Mouse (Mus musculus) heart, postnatal 36 days (tissue): ENCODE results near the gene Ticam1. TPM values are rescaled to one million over a fixed set of nuclear protein-coding genes. Genes with fewer than 3 reads are reported as not detected.
"Not testable (repeated sequence)": the region's sequence is repeated elsewhere in the genome, so short reads cannot be mapped to it uniquely, and the experiment has no call there.

Source experiments
- DNase-seq, 2 experiments: peaks; one replicate each; pipeline ENCODE4 v3.0.0; 2021 to 2022
- intact Hi-C: fragments of 180-260 bp; cut with DNase I; formaldehyde crosslinking; loops from one replicate; pipeline ENCODE4 v1.15.1; 2025
- total RNA-seq, 2 experiments: library from RNA; stranded (reverse); gene quantifications; 2 replicates each; pipeline ENCODE4 v1.2.3; 2021

Gene Ticam1
- total RNA-seq, 2 experiments from 2014 or later: 8.7 to 8.8 TPM

GRCm38 (mm10) chr17:56269153-56269630, 7.4 kb downstream of the Ticam1 start:
- intact Hi-C loops: no loop called here
- DNase-seq: peak in 1 of 2 experiments; percentile 58

DNA sequence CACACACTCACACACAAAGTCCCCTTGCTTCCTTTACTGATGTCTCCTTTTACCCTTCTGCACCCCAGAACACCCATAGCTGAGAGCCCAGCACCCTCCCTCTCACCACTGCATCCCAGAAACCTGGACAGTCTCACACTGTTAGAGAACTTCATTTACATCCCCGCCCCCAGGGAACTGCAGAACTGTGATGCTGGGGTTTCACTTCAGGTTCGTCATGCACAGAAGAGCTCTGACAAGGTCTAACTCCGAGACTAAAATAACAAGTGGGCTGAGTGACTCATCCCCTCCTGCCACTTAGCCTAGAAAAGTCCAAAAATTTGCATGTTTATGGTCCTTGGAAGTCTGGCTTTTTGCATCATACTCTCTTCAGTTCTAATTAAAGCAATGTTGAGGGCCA, 10.3 kb downstream of the Ticam1 start:
- intact Hi-C loops: no loop called here
- no peak for DNase-seq

DNA sequence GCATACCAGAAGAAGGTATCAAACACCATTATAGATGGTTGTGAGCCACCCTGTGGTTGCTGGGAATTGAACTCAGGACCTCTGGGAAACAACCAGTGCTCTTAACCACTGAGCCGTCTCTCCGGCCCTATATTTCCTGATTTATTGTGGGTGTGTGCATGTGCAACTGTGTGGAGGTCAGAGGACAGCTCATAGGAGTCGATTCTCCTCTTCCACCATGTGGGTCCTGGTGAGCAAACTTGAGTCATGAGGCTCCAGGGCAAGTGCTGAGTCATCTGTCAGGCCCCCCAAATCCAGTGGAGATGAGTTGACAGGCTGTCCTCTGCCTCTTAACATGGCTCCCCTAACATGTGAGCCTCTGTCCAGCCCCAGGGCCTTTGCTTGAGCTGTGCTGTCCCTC, 10.7 kb downstream of the Ticam1 start:
- DNase-seq: no peak
- intact Hi-C loops: no loop called here

- DNase-seq: no peak
- intact Hi-C loops: no loop called here
Measured at GRCm38 (mm10) chr17:56265011-56265410, 11.6 kb downstream of the Ticam1 start.

GRCm38 (mm10) chr17:56264020-56264419, 12.6 kb downstream of the Ticam1 start:
- peak; percentile 81 to 82 for DNase-seq
- intact Hi-C loops: no loop called here

GRCm38 (mm10) chr17:56262645-56263094, 13.9 kb downstream of the Ticam1 start:
- intact Hi-C loops: no loop called here
- DNase-seq: no peak

DNA sequence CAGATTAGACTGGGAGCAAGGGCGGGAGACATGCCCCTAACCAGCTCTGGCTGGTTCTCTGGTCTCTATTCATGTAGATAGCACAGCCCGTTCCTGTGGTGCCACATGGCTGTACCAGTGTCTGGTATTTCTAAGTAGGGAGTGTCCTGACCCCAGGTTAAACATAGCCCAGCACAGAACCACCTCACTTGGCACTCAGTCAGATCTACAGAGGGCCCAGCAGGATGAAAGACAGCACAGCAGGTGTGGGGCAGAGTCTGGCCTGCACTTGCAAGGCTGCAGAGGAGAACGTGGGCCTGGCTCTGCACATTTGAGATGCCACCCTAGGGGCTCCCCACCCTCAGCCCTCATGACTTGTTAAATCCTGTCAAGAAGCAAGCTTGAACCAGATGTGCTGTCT, 15.4 kb downstream of the Ticam1 start:
- no peak for DNase-seq
- intact Hi-C loops: no loop called here

DNA sequence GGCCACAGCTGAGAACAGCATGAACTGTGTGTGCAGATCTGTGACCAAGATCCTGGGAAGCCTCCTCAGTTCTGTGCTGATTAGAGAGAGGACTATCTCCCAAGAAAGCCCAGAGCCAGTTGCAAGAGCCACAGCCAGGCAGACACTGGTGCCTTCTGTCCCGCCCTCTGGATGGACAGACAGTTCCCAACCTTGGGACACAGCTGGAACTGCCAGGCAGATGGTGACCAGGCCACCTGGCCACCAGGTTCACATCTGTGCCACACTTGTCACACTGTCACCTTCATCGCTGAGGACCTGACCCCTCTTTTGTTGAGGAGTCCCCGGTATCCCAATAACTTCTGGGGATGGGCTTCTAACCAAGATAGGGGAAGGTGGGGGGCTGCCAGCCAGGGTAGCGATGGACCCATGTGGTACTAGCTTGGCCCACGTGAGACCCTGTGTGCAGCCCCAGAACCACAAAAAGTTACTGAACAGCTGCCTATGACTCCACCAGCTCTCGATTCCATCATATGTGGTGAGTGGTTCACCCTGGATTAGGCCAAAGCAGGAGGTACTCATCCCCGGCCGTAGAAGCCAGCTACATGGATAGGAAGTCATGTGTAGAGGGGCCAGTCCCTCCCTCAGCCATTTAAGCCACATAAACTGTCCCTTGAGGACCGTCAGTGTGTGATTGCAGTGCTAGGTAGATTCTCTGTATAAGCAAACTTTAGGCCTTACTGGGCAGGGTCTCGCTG, 17.1 kb downstream of the Ticam1 start:
- DNase-seq: peak in 1 of 2 experiments; percentile 6
- intact Hi-C loops: loop anchor here (5.0 kb wide), 1 partner anchor 147 kb away; no protein-coding TSS in a partner anchor

DNA sequence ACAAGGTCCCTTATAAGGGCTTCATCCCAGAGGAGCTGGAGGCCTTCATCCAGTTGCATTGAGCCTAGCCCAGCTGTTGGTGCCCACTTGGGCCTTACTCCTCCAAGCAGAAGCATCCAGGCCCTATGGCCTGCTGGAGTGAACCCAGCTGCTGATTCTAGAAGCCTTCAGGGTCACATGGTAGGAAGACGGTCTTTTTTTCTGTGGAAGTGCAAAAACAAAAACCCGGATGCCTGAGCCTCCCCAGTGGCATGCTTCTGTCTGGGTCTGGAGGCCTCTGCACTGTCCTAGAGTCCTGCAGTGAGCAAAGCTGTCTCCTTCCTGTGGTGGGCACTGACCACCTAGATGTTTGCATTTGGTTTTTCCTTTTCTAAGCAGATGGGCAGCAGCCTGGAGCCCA, 17.8 kb downstream of the Ticam1 start:
- intact Hi-C loops: loop anchor here (5.0 kb wide), 1 partner anchor 147 kb away; no protein-coding TSS in a partner anchor
- not testable (repeated sequence) for DNase-seq

DNA sequence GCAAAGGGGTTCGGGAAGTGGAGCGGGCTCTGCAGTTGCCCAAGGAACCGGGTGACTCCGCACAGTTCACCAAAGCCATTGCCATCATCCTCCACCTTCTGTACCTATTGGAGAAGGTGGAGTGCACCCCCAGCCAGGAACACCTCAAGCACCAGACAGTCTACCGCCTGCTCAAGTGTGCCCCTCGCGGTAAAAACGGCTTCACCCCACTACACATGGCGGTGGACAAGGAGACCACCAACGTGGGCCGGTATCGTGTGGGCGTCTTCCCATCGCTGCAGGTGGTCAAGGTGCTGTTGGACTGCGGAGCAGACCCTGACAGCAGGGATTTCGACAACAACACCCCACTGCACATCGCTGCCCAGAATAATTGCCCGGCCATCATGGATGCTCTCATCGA, 18.3 kb downstream of the Ticam1 start:
- intact Hi-C loops: loop anchor here (5.0 kb wide), 1 partner anchor 146 kb away; no protein-coding TSS in a partner anchor
- DNase-seq: peak in 1 of 2 experiments; percentile 5

- DNase-seq: peak in 1 of 2 experiments; percentile 52
- intact Hi-C loops: loop anchor here (5.0 kb wide), 1 partner anchor 145 kb away; no protein-coding TSS in a partner anchor
Measured at GRCm38 (mm10) chr17:56257181-56257894, 19.2 kb downstream of the Ticam1 start.

DNA sequence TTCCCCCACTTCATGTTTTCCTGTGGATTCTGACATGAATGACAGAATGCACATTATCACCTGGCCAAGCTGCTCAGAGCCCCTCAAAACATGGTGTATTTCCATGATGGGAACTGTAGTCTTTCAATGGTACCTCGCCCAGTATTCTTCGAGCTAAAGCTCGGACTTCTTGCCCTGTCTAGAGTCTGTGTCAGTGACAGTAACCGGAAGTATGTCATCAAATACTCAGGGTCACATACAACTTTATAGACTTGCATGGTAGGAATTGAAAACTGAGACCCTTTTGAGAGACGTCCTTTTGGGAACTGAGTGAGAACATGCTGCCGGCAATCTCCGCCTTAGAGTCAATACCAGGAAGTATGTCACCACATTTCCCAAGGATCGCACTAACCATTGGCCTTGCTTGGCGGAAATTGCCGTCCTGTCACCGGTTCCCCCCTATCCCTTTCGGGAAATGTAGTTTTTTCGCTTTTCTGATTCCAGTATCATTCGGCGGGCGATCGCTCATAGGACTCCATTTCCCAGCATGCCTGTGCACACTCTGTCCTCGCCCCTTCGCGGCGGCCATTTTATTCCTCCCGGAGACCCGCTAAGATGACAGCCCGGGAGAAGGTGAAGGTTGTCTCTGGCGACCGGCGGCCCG, 20.2 kb downstream of the Ticam1 start, which contains the start of gene Fem1a:
Gene Fem1a, plus strand, starts transcription at position 572 of the 643 bp plus-strand sequence.
- DNase-seq: peak; percentile 84 to 92
- intact Hi-C loops: loop anchor here (5.0 kb wide), 1 partner anchor 144 kb away; no protein-coding TSS in a partner anchor

- intact Hi-C loops: loop anchor here (1.0 to 5.0 kb wide), 2 partner anchors 124 to 144 kb away; no protein-coding TSS in a partner anchor
- DNase-seq: peak; percentile 97 to 99
Measured at GRCm38 (mm10) chr17:56255863-56256238, 20.7 kb downstream of the Ticam1 start.

GRCm38 (mm10) chr17:56255429-56255828, 21.2 kb downstream of the Ticam1 start:
- no peak for DNase-seq
- intact Hi-C loops: loop anchor here (1.0 to 5.0 kb wide), 2 partner anchors 123 to 143 kb away; no protein-coding TSS in a partner anchor

DNA sequence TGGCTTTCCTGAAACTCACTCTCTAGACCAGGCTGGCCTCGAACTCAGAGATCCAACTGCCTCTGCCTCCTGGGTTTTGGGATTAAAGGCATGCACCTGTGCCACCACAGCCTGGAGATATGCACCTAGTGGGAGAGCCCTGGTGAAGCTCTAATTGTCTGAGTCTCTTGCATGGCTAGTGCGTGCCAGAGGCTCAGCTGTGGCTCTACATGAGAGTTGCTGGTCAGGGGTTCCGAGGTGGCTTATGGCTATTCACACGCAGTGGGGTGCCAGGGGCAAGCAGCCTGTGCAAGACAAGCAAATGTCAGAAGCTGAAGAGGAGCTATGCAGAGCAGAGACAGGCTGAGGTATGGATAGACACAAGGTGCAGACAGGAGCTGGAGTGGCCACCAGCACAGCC, 21.9 kb downstream of the Ticam1 start:
- no peak for DNase-seq
- intact Hi-C loops: loop anchor here (1.0 to 5.0 kb wide), 2 partner anchors 122 to 142 kb away; no protein-coding TSS in a partner anchor

GRCm38 (mm10) chr17:56251136-56251829, 25.3 kb downstream of the Ticam1 start:
- DNase-seq: peak; percentile 65 to 81
- intact Hi-C loops: loop anchor here (2.0 kb wide), 2 partner anchors 30 to 294 kb away; no protein-coding TSS in a partner anchor

GRCm38 (mm10) chr17:56245608-56246007, 31.0 kb downstream of the Ticam1 start:
- no peak for DNase-seq
- intact Hi-C loops: loop anchor here (2.0 kb wide), 1 partner anchor 47 kb away; no protein-coding TSS in a partner anchor

- peak; percentile 86 to 95 for DNase-seq
- intact Hi-C loops: no loop called here
Measured at GRCm38 (mm10) chr17:56241541-56242401, 34.8 kb downstream of the Ticam1 start.
